Mouse (Mus musculus) G1E-ER4 (cell line): ENCODE results near the gene Vrk1. TPM values are rescaled to one million over a fixed set of nuclear protein-coding genes. Genes with fewer than 3 reads are reported as not detected.

Experiments used
- GATA1 ChIP-seq: IDR thresholded peaks from one replicate; pipeline ENCODE4 v1.8.0; 2012; ENCODE audit warnings: low read length, inconsistent platforms
- polyA plus RNA-seq: library from polyadenylated mRNA; stranded (reverse); fragments of >175 nt; gene quantifications from 2 replicates; pipeline ENCODE4 v1.2.3, GENCODE M21; 2012

Vrk1 gene
- polyA plus RNA-seq, 1 experiment: 30.1 TPM

DNA sequence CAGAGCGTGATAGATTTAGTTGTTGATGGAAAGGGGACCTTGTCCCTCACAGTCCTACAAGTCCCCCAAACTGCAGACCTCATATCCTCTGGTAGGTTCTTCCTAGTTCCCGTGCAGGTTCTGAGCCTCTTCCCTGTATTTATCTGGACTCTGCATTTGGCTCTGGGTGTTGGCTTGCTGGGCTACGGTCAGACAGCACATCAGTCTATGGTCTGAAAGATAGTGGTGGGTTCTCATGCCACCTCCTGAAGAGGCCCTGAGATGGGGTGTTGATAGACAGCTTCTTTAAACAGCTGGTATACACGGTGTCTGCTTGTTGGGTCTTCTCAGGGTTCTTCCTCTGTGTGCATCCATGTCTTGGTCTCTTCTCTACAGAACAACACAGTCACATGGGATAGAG is 21.6 kb upstream of the Vrk1 start:
- TF ChIP-seq GATA1: no peak

DNA sequence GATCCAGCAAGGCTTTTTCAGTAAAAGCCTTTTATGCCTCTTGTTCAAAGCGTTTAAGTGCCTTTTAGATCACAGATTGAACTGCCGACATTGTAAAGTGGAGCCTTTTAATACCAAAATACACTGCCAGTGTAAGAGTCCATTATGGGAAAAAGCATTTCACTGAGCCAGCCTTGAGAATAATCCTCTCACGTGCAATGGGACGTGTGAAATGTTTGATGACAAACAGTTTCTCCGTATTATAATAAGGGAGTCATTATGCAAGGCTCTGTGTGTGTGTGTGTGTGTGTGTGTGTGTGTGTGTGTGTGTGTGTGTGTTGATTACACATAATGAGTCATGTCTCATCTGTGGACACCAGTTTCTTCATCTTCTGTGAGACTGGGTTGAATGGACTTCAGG is 17.3 kb upstream of the Vrk1 start:
- no peak for TF ChIP-seq GATA1

DNA sequence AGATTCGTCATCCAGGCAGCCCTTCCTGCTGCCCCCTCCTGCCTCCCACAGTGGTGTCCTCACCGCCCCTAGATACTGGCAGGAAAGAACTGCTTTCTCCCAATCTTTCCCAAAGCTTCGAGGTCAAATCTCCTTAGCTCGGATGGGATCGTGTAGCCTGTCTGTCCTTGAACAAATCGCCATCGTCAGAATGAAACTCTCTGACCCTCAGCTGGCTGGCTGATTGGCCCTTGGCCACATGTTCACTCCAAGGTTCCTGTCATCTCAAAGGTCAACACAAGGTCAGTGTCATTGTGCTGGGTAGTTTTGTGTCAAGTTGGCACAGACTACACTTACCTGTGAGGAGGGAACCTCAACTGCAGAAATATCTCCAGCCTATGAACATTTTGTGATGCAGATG is 16.7 kb upstream of the Vrk1 start:
- no peak for TF ChIP-seq GATA1

DNA sequence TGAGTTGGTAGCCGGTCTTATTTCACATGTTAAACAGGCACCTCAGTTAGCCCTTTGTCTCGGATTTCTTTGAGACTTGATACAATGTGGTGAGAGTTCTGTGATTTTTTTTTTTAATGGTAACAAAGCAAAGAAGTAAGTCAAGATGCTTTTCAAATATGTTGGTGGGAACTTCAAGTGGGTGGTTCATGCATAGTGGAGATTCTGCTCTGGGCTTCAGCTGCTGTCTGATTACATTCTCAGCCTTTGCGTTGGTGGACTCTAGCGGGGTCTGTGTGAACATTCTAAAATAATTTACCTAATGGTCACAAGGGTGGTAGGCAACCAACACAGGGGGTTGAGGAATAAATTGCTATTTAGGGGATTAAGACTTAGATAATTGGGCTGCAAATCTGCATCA is 14.1 kb upstream of the Vrk1 start:
- no peak for TF ChIP-seq GATA1

DNA sequence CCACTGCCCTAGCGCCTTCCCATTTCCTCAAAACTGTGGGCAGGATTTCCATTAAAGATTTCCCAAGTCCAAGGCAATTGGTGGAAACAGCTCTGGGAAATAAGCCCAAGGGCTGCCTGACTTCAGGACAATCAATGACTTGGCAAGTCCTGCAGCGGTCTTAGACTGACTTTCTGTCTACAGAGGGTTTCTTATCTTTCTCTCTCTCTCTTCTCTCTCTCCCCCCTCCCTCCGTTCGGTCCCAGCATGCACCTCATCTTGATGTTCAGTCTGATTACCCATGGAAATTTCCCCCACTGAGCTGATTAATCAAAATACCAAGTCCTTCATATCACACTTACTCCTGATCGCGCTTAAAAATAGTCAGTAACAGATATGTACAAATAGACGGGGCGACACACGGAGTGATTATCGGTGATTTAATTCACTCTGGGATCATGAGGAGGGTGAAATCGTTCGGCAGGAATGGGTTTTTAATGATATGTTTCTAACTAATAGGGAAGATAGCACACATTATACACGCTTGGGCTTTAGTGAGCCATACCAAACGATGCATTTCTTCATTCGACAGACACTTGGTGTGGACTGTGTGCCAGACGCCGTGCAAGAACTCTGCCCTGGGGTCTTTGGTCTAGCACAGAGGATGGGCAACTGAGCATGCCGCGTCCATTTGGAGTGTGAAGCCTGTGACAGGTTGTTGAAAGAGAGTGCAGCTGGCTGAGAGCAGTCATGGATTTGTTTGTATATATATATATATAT is 12.8 kb upstream of the Vrk1 start:
- no peak for TF ChIP-seq GATA1

DNA sequence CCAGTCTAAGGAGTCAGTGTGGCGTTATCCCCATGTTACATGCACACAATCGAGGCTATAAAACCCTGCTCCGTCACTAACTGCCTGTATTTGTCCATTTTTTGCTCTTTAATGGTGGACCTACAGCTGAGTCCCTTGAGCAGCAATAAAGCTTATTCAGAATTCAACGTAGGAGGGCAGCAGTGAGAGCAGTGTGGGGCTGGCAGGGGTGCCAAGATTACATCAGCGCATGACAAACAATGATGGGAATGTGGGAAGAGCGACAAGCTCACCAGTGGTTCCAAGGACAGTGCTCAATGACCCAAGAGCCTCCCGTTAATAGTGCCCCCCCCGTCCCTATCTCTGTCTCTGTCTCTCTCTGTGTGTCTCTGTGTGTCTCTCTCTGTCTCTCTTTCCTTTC is 8.3 kb upstream of the Vrk1 start:
- no peak for TF ChIP-seq GATA1

DNA sequence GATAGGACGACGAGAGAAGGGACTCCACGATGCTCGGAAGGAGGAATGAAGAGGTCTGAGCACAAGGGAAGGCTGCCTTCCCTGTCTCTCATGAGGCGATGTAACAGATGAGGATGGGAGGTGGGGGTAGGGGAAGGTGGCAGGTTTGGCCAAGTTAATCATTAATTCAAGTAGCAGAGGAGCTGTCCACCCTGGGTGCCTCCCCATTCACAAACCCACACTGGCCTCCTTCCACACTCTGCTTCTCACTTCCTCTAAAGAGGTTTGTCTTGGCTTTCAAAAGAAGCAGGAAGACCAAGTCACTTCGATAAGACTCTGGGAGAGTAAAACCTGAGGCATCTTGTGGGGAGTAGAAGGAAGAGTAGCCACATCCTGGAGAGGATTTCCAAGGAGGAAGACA is 5.3 kb upstream of the Vrk1 start:
- TF ChIP-seq GATA1: no peak

DNA sequence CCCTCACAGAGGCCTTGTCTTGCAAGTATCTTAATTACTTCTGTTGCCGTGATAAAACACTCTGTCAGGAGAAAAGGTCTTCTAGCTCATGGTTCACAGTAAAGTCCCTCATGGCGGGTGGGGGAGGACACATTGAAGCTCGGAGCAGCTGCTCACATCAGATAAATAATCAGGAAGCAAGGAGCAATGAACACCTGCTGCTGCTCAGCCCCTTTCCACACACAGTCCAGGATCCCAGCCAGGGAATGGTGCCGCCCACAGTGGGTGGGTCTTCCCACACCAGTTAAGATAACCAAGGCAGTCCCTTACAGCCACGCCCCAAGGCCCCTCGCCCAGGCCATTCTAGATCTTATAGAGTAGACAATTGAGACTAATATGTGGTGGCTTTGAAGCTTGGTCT is 3.8 kb upstream of the Vrk1 start:
- TF ChIP-seq GATA1: no peak

DNA sequence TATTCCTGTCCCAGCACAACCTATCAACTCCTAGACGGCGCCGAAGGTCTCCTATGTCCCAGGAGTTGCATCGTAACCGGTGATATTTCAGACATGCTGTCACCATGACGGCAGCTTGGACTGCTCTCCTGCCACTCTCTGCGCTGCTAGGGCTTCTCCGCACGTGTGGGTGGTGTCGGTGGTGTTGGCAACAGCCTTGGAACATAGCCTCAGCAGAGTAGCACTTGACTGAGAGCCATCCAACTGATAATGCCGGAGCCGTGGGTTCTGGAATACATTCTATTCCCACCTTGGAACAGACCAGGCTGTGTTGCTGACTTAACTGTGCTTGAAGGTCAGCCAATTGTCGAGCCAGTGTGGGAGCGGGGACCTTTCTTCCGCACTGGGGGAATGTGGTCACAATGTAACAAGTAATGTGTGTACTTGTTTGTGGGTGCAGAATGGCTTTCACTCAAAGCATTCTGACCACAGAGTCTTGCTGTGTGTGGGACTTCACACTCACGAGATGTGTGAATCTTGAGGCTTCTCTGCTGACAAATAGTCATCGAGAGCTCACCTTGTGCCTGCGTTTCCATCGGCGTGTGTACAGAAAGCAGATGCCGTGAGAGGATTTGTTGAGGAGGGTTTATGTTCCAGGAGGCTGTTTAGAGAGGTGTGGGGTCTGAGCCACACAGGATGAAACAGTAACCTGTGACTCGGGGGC is 1.5 kb upstream of the Vrk1 start:
- TF ChIP-seq GATA1: no peak

DNA sequence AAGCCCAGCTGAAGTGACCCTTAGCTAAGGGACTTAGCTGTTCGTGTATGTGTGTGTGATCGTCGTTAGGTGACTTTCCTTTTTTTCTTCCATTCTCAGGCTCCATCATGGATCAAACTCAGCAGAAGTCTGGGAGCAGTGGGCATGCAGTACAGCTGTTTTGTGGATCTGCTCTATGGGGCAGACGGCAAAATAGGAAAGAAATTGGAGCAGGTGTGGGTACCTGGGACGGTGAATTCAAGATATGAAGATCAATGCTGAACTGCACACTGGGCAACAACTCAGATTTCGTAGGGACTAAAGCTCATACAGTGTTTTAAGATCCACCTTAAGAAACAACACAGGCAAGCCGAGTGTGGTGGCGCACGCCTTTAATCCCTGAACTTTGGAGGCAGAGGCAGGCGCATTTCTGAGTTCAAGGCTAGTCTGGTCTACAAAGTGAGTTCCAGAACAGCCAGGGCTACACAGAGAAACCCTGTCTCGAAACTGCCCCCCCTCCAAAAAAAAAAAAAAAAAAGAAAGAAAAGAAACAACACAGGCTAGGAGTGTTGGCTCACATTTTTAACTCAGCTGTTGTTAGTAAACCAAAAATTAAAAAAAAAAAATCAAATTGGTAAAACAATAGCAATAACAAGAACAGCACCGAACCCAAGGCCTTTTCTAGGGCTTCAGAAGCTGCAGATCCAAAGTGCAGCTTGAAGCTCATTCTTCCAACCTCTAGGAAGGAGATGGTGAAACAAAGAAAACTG is 732 bp upstream of the Vrk1 start:
- no peak for TF ChIP-seq GATA1

DNA sequence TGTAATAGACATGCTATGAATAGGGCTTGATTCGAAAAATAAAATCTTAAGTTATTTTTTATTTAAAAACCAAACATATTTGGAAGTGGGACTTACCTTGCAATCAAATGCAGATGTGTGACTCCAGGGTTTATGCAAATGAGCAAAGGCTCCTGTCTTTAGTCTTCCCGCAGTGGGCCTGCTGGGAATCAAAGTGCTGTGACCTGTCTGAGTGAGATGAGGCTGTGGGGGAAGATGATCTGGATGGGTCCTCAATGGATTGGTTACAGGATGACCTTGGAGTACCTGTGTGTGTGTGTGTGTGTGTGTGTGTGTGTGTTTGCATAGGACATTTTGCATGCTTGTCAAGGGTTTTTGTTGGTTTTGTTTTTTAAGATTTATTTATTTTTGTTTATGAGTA is 2.1 kb downstream of the Vrk1 start:
- TF ChIP-seq GATA1: no peak

DNA sequence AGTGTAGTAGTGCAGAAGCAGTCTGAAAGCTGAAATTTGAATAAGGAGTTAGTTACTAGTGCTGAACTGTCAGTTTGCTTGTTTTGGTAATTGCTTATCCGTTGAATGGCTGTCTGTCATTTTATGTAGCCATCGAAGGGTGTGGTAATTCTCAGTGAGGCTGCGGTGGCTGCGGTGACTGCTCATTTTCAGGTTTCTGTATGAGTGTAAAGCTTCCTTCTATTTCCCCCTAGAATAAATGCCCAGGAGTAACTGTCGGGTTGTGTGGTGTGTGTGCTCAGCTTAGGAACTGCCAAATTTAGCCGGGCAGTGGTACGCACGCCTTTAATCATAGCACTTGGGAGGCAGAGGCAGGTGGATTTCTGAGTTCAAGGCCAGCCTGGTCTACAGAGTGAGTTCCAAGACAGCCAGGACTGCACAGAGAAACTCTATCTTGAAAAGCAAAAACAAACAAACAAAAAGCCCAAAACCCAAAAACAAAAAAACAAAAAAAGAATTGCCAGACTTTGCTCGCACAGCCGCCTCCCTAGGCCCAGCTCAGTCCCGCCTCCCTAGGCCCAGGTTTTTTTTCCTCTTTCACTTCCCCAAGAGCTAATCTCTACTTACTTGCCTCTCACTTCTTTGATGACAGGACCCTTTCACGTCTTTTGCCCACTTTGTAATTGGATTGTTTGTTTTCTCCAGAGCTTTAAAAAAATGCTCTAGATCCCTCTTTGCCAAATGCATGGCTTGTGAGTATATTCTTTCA is 6.4 kb downstream of the Vrk1 start:
- TF ChIP-seq GATA1: no peak

DNA sequence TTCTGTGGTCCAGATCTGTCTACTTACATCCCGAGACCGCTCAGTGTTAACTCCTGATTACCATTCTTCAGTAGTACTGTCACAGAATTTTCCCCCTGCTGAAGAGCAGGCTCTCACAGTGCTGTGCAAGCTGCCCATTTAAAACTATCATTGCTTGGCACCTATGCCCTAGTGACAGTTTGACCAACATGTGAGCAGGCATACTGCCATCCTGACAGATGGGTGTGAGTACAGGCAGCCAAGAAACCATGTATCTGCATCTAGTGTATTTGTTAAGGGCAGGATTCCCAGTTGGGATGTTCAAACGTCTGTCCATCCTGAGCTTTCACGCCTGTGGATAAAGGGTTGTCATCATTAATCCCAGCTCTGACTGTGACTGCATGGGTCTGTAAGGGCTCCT is 10.0 kb downstream of the Vrk1 start:
- no peak for TF ChIP-seq GATA1

DNA sequence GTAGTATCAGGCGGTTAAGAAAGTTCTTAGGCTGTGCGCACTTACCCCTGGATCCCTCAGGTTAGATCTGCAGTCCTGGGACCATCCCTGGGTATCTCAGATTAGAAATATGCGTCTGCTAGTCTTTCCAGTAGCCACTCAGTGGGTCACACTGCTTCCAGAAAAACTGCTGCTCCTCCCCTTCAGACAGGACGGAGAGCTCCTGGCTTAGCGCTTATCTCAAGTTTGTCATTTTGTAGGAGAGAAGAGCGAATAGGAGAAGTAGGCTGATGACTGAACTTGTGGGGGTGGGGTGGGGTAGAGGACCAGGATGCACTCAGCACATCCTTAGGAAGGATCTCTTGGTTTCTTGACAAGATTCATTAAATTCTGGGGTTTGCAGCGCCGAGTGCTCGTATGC is 13.6 kb downstream of the Vrk1 start:
- no peak for TF ChIP-seq GATA1

DNA sequence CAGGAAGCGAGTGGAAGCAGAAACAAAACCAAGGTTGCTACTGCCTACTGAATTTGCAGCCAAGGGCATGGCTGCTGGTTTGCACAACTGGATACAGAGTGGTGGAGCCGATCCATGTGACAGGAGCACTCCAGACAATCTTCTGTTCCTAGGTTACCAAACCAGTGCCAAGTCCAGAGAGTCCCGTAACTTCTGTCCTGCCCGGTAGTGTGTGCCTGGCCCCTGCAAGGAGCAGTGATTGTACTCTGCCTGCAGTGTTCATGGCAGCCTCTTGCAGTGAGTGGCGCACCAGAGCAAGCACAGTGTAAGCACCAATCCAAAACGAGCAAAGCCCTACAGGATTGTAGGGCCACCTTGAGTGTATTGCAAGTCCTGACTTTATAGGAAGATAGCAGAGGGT is 15.4 kb downstream of the Vrk1 start:
- TF ChIP-seq GATA1: no peak
